In genomic region chr2:145620709-145621108, GRCm38 (mm10) we compare ENCODE assay signal across 22 mouse cellular contexts. TPM values are rescaled to one million over a fixed set of nuclear protein-coding genes. Genes with fewer than 3 reads are reported as not detected.
DNase-seq lines count a peak whose midpoint lies in the region; ATAC-seq and TF ChIP-seq lines count a peak whose summit lies in the region.
"Had no signal": no experiment of that assay in that cellular context is flagged by ENCODE, and none has a peak within 500 bp of the region (broad histone marks: within the 10 kb centered on the region; RNA-seq: fewer than 3 reads in every experiment).

No protein-coding gene starts in this region.

- H3K4me1 ChIP-seq in heart, embryonic 13.5 days, result peaks cover 27% of the 10 kb centered on the region
- no peaks in the 10 kb centered on the region for H3K4me1 ChIP-seq in midbrain, embryonic 12.5 days
- H3K4me1 ChIP-seq in midbrain, postnatal 0 days (ENCODE audit: insufficient read depth, low read length), result no peaks in the 10 kb centered on the region
- H3K4me1 ChIP-seq in hindbrain, embryonic 12.5 days, result peaks cover 15% of the 10 kb centered on the region
- no peaks in the 10 kb centered on the region for H3K4me1 ChIP-seq in neural tube, embryonic 14.5 days (ENCODE audit: control insufficient read depth, insufficient read depth, low read length)
- H3K4me1 ChIP-seq: embryonic facial prominence, embryonic 15.5 days; liver, embryonic 12.5 days had no signal

- no peaks in the 10 kb centered on the region for H3K36me3 ChIP-seq in heart, embryonic 13.5 days
- H3K36me3 ChIP-seq in midbrain, embryonic 12.5 days, result no peaks in the 10 kb centered on the region
- no peaks in the 10 kb centered on the region; the same call in 1 of the 2 replicates for H3K36me3 ChIP-seq in midbrain, postnatal 0 days (ENCODE audit: insufficient read depth, low read length)
- H3K36me3 ChIP-seq in hindbrain, embryonic 12.5 days, result no peaks in the 10 kb centered on the region
- H3K36me3 ChIP-seq in neural tube, embryonic 14.5 days (ENCODE audit: control insufficient read depth, insufficient read depth, low read length), result no peaks in the 10 kb centered on the region
- H3K36me3 ChIP-seq: embryonic facial prominence, embryonic 15.5 days; heart, embryonic 15.5 days; limb, embryonic 10.5 days; liver, embryonic 12.5 days had no signal

- H3K27ac ChIP-seq in heart, embryonic 13.5 days (replicated peaks), result peak overlapping the region; percentile 33
- no peak overlapping the region for H3K27ac ChIP-seq in midbrain, embryonic 12.5 days (replicated peaks)
- H3K27ac ChIP-seq in midbrain, postnatal 0 days (ENCODE audit: low read depth, low read length), result no peak overlapping the region
- H3K27ac ChIP-seq in hindbrain, embryonic 12.5 days, result 0 out of 2 replicates have a peak overlapping the region, but pooled peaks have one; percentile 23
- H3K27ac ChIP-seq in neural tube, embryonic 14.5 days (ENCODE audit: low read depth, low read length), result no peak overlapping the region
- H3K27ac ChIP-seq: embryonic facial prominence, embryonic 15.5 days; heart, embryonic 15.5 days; limb, embryonic 10.5 days; liver, embryonic 12.5 days had no signal

- DNase-seq in heart, postnatal 4 days, result no peak
- no peak for DNase-seq in midbrain, postnatal 0 days (ENCODE audit: low spot score)
- DNase-seq in lung, postnatal 36 days, result no peak
- no peak for DNase-seq in gastrocnemius, adult 18-20 months (ENCODE audit: low spot score)
- DNase-seq: B cell, adult 2 months; cerebellum, adult 8-10 months; gastrocnemius, postnatal 36 days; kidney, adult 8-10 months; kidney, postnatal 36 days; lung, adult 2 months; right cerebral cortex, adult 18-20 months; thymus, postnatal 25 days had no signal

- H3K27me3 ChIP-seq in heart, embryonic 13.5 days (replicated peaks), result no peaks in the 10 kb centered on the region
- no peaks in the 10 kb centered on the region for H3K27me3 ChIP-seq in midbrain, embryonic 12.5 days
- no peaks in the 10 kb centered on the region for H3K27me3 ChIP-seq in midbrain, postnatal 0 days (ENCODE audit: insufficient read depth, low read length)
- H3K27me3 ChIP-seq in hindbrain, embryonic 12.5 days, result no peaks in the 10 kb centered on the region
- no peaks in the 10 kb centered on the region for H3K27me3 ChIP-seq in neural tube, embryonic 14.5 days (ENCODE audit: control insufficient read depth, insufficient read depth, low read length)
- H3K27me3 ChIP-seq: embryonic facial prominence, embryonic 15.5 days; heart, embryonic 15.5 days; liver, embryonic 12.5 days had no signal

- no peak for ATAC-seq in heart, embryonic 13.5 days (ENCODE audit: extremely low read depth, insufficient number of reproducible peaks, low FRiP score, low TSS enrichment)
- ATAC-seq in midbrain, embryonic 12.5 days (ENCODE audit: low FRiP score, low read depth), result 0 out of 2 replicates have a peak, but pooled peaks have one; percentile 16
- ATAC-seq in midbrain, postnatal 0 days (ENCODE audit: low FRiP score), result no peak
- peak; percentile 59 for ATAC-seq in hindbrain, embryonic 12.5 days (ENCODE audit: low FRiP score)
- peak; percentile 67; the same call in 1 of the 2 replicates for ATAC-seq in neural tube, embryonic 14.5 days (ENCODE audit: low read depth)
- ATAC-seq: forebrain, embryonic 16.5 days; liver, embryonic 12.5 days had no signal

- no peak overlapping the region for H3K4me2 ChIP-seq in heart, embryonic 13.5 days
- no peak overlapping the region for H3K4me2 ChIP-seq in midbrain, embryonic 12.5 days (replicated peaks)
- H3K4me2 ChIP-seq in midbrain, postnatal 0 days (ENCODE audit: low read depth, low read length, poor library complexity, severe bottlenecking), result no peak overlapping the region
- no peak overlapping the region for H3K4me2 ChIP-seq in hindbrain, embryonic 12.5 days (replicated peaks)
- no peak overlapping the region for H3K4me2 ChIP-seq in neural tube, embryonic 14.5 days (ENCODE audit: low read depth, low read length)
- H3K4me2 ChIP-seq: embryonic facial prominence, embryonic 15.5 days; heart, embryonic 15.5 days; liver, embryonic 12.5 days had no signal

- H3K9me3 ChIP-seq in heart, embryonic 13.5 days, result no peaks in the 10 kb centered on the region; the same call in 1 of the 2 replicates
- no peaks in the 10 kb centered on the region for H3K9me3 ChIP-seq in midbrain, embryonic 12.5 days
- H3K9me3 ChIP-seq in midbrain, postnatal 0 days (ENCODE audit: low read length), result no peaks in the 10 kb centered on the region
- no peaks in the 10 kb centered on the region for H3K9me3 ChIP-seq in hindbrain, embryonic 12.5 days (replicated peaks)
- no peaks in the 10 kb centered on the region for H3K9me3 ChIP-seq in neural tube, embryonic 14.5 days (ENCODE audit: control insufficient read depth, low read length)
- H3K9me3 ChIP-seq: embryonic facial prominence, embryonic 15.5 days; heart, embryonic 15.5 days; limb, embryonic 10.5 days; liver, embryonic 12.5 days had no signal

- H3K9ac ChIP-seq in heart, embryonic 13.5 days, result no peak overlapping the region
- H3K9ac ChIP-seq in midbrain, embryonic 12.5 days (replicated peaks), result no peak overlapping the region
- H3K9ac ChIP-seq in midbrain, postnatal 0 days (replicated peaks; ENCODE audit: low read length, poor library complexity, severe bottlenecking), result no peak overlapping the region
- no peak overlapping the region for H3K9ac ChIP-seq in hindbrain, embryonic 12.5 days
- no peak overlapping the region for H3K9ac ChIP-seq in neural tube, embryonic 14.5 days (replicated peaks; ENCODE audit: low read depth, low read length)
- H3K9ac ChIP-seq: embryonic facial prominence, embryonic 15.5 days; heart, embryonic 15.5 days; liver, embryonic 12.5 days had no signal

- no peak for TF ChIP-seq CTCF in midbrain, postnatal 0 days (IDR thresholded peaks at IDR 0.05)

- H3K4me3 ChIP-seq in heart, embryonic 13.5 days, result no peak overlapping the region
- H3K4me3 ChIP-seq in midbrain, embryonic 12.5 days, result no peak overlapping the region
- H3K4me3 ChIP-seq in midbrain, postnatal 0 days (ENCODE audit: low read depth, low read length), result no peak overlapping the region
- no peak overlapping the region for H3K4me3 ChIP-seq in hindbrain, embryonic 12.5 days
- H3K4me3 ChIP-seq in neural tube, embryonic 14.5 days (ENCODE audit: low read depth, low read length), result no peak overlapping the region
- H3K4me3 ChIP-seq: embryonic facial prominence, embryonic 15.5 days; heart, embryonic 15.5 days; limb, embryonic 10.5 days; liver, embryonic 12.5 days had no signal

RNA-seq across cellular contexts. Expression of gene Rin2, which starts 54.3 kb away (rescaled TPM):
- 15.3 and 15.6 TPM in 2 replicates for polyA plus RNA-seq in heart, embryonic 13.5 days (2015; fragmentation: Nextera tagmentation; extraction: Ambion mirVana)
- total RNA-seq in heart, postnatal 4 days (2021), result 10 to 100 TPM; 17.3 to 20.6 TPM
- polyA plus RNA-seq in midbrain, embryonic 12.5 days (2016; fragmentation: Nextera tagmentation; extraction: Ambion mirVana), result 14.8 and 16.8 TPM in 2 replicates
- total RNA-seq in midbrain, postnatal 0 days (2014; rRNA removed), result 18.0 and 19.5 TPM in 2 replicates
- polyA plus RNA-seq in midbrain, postnatal 0 days (2015; fragmentation: Nextera tagmentation; extraction: Ambion mirVana), result 10.5 and 10.6 TPM in 2 replicates
- 21.4 and 29.2 TPM in 2 replicates for polyA plus RNA-seq in hindbrain, embryonic 12.5 days (2016; fragmentation: Nextera tagmentation; extraction: Ambion mirVana)
- 11.4 and 18.4 TPM in 2 replicates for polyA plus RNA-seq in neural tube, embryonic 14.5 days (2014; fragmentation: Nextera tagmentation; extraction: Ambion mirVana)
- total RNA-seq in gastrocnemius, adult 18-20 months (2021), result 1 to 10 TPM; 7.1 to 9.1 TPM
- total RNA-seq: megakaryocyte-erythroid progenitor cell, adult 5-6 weeks had no signal

Comparison
In these comparisons a context has a peak if more than half of its experiments do, and no peak if none do; other contexts are left out.
1. ATAC-seq: peak in midbrain, embryonic 12.5 days (single experiment), hindbrain, embryonic 12.5 days (single experiment) and neural tube, embryonic 14.5 days (single experiment); none in heart, embryonic 13.5 days (single experiment) and midbrain, postnatal 0 days (single experiment).
2. H3K27ac ChIP-seq: peak in heart, embryonic 13.5 days (single experiment) and hindbrain, embryonic 12.5 days (single experiment); none in midbrain, embryonic 12.5 days (single experiment), midbrain, postnatal 0 days (single experiment) and neural tube, embryonic 14.5 days (single experiment).